Mouse (Mus musculus): ENCODE measurements at regions not wholly inside any gene's neighbourhood (a gene's known extent, or its start where the extent isn't known, plus 50 kb on each side); places are given as distances from the start of the nearest gene placed in this dataset.
A peak's percentile ranks its signal among the peaks of the same experiment; 100 is the strongest.

DNA sequence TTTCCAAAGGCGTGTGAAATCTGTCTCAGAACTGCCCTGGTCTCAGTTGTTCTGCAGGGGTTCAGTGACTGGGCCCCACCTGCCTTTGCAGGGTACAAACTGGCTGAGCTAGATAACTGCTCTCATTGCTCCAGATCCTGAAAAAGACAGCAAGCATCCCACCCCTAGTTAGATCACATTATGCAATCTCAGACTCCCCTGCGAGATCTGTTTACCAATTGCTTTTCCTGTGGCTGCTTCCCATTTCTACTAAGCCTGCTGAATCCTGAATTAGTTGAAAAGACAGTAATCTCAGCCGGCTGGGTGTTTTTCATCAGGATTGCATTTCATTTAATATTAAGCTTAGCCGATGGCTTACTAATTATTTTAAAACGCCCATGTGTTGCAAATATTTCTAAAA lies 531.2 kb upstream of the Gm19410 start:
- no peak for DNase-seq (ENCODE audit: low spot score)

DNA sequence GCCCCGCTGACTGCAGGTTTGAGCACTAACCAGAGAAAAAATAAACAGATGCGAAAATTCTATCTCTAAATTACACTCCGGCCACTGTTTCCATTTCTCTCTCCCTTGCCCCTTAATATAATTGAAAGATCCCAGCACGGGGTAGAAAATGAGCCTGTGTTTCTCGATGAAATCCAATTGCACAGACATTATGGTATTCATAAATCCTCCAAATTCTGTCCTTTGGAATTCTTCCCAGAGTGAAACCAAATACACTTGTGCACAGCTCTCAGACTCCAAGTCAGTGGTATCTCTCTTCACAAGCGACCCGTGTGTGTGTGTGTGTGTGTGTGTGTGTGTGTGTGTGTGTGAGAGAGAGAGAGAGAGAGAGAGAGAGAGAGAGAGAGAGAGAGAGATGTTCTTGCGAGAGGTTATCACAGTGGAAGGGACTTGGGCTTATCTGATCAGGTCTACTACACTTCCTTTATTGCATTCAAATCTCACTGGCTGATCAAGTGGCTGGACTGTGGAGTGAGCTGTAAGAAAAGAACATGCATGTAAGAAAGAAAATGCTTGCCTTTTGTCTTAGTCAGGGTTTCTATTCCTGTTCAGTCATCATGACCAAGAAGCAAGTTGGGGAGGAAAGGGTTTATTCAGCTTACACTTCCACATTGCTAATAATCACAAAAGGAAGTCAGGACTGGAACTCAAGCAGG lies 529.6 kb upstream of the Gm19410 start:
- DNase-seq (ENCODE audit: low spot score), result no peak

DNA sequence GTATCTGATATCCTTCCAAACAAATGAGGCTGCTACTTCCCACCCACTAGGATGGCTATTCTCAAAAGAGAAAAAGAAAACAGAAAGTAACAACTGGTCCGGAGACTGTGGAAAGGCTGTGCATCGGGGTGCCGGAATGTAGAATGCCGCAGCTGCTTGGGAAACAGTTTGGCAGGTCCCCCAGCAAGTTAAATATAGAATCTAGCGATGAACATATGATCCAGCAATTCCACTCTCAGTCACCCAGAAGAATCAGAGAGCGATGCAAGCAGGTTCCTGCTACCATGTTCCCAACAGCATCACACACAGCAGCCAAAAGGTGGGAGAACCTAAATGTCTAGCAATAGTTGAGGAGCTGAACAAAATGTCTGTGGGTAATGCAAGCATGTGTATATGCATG lies 528.3 kb upstream of the Gm19410 start:
- DNase-seq (ENCODE audit: low spot score), result no peak

DNA sequence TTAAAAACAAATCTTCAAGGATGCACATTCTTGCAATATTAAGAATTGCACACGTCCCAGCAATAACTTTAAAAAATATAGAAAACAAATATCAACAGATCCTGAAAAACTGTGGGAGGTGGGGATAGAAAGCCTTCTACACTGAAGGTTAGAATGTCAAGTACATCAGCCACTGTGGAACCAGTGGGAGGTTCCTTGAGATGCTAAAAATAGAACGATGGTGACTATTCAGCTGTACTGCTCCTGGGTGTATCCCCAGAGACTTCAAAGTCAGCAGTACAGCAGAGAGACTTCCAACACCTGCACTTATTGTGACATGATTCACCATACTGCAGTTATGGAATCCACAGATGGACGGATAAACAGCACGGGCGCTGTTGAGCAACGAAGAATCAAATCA lies 524.7 kb upstream of the Gm19410 start:
- no peak for DNase-seq (ENCODE audit: low spot score)

DNA sequence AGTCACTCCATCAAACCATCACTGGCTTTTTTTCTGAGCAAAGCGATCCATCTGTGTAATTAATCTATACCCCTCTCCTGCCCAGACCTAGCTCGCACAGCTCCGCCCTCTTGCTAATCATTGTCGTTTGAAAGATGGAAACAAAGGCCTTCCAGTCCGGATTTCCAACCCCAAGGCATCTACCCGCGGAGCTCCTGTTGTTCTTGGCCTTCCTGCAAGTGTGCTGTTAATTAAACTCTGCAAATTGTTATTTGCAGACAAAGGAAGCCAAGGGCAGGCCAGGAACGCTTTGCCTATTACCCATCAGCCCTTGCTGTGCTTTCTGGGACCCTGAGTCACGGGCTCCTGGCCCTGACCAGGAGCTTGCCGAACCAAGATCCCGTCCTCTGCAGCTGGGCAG lies 522.0 kb upstream of the Gm19410 start:
- DNase-seq (ENCODE audit: low spot score), result no peak

DNA sequence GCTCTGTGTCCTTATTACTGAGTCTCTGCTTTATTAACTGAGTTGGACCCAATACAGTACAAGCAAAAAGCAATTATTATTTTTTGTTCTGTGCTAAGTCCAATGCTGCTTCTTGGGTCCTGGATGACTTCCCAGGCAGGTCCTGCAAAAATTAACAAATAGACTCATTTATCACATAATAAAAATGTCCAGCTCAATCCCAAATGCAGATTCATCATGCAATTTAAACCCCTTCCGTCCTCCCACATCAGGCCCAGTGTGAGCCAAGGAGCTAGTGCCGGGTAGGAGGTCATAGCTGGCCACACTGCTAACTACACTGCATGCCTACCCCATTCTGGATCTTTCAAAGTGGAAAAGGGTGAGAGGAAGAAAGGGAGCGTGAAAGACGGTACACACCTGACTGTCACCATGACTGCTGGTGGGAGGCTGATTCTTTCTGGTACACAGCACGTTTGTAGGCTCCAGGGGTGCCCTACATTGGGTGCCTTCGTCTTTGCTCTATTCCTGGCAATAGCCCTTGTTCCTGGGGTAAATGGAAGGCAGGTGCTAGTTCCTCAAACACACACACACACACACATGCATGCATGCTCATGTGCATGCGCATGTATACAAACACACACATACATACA lies 515.7 kb upstream of the Gm19410 start:
- DNase-seq (ENCODE audit: low spot score), result peak; percentile 52

DNA sequence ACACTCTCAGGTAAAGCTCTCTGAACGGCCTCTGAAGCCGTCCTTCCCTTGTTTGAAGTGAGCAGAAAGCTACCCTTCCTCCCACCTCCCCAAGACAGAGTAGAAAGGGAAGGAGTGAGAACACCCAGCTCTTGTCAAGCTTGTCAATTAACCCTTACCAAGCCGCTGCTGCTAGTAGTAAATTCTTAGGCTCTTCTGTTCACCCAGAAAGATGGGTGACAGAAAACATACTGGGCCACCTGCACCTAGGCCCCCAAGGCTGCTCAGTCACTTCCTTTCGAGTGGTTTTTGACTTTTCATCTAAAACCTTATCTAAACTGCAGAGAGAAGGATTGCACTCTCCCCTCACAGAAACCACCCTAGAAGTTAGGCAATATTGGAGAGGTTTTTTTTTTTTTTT lies 514.9 kb upstream of the Gm19410 start:
- DNase-seq (ENCODE audit: low spot score), result peak; percentile 91

DNA sequence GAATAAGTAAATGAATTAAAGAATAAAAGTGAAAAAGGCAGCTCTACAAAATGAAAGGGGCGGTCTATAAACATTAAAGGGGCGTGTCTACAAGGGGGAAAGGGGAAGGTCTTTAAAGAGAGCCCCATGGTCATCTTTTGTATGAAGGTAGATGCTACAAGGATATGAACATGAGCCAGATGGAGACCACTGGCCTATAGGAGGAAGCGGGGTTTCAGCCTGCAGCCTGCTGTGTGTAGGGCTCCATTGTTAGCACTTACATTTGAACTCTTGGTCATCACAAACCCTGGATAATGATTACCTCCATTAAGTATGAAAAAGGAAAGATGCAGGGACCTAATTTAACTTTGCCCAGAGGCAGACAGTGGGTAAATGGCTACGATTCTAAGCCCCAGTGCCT lies 511.6 kb upstream of the Gm19410 start:
- no peak for DNase-seq (ENCODE audit: low spot score)

DNA sequence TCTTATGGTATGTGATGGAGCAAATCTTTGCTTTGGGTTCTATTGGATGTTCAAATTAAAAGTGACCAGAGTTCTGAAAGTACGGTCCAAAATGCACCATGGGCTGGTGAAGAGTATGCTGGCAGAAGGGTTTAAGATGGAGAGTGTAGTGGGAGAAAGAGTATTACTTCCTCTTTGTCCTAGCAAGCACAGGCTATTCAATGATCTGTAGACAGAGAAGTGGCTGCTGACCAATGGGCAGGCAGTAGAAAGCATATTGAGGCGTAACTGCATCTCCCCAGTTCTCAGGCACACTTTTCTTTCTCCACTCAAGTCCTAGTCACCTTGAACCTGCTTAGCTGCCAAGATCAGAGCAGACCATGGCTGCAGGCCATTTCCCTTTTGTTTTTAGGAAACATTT lies 510.3 kb upstream of the Gm19410 start:
- DNase-seq (ENCODE audit: low spot score), result no peak

DNA sequence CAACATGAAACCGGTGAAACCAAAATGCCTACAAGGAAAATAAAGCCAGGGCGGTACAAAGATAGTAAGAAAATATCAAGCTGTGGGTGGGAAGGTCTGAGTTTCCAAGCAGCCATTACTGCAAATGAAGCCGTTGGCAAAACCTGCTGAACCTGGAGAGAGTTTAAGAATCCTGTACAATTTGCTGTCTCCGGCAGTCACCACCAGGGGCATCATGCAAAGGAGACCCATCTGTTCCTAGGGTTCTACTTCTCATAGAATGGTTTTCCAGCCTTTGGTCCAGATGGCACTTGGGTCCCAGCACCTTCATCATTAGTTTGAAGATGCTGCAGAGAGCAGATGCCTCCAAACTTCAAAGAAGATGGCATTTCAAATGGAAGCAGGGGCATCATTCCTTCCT lies 508.6 kb upstream of the Gm19410 start:
- peak; percentile 58 for DNase-seq (ENCODE audit: low spot score)

DNA sequence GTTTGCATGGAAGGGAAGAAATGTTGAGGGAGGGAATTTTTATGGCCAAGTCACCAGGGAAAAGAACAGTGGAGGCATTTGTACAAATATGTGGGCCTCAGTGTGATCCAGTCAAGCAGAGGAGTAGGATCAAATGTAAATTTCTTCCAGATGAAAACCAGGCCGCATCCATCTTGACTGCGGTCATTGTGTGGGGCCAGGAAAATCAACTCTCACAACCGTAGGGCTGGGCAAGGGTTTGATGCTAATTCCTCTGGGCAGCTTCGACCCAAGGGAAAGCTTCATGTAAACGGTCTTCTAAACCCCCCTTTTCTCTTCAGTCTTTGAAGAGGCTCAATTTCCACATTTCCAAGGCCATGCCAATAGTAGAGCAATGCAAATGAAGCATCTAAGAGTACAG lies 497.4 kb upstream of the Gm19410 start:
- DNase-seq (ENCODE audit: low spot score), result no peak

DNA sequence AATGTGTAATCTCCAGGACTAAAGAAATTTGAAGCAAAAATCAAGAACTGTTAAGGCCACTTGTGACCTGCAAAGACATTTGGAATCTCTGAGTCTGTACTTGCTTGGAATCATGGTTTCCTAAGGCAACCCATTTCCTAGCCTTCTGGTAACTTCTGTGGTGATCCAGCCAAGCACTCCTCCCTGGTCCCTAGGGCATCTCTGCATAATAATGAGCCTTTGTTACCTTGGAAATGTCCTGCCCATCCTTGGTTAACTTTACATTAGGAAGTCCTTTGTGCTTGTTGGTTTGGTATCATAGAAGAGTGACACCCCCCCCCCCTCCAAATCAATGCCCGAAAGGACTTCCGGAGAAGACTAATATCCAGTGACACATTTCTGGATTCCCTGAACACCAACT lies 496.6 kb upstream of the Gm19410 start:
- no peak for DNase-seq (ENCODE audit: low spot score)

DNA sequence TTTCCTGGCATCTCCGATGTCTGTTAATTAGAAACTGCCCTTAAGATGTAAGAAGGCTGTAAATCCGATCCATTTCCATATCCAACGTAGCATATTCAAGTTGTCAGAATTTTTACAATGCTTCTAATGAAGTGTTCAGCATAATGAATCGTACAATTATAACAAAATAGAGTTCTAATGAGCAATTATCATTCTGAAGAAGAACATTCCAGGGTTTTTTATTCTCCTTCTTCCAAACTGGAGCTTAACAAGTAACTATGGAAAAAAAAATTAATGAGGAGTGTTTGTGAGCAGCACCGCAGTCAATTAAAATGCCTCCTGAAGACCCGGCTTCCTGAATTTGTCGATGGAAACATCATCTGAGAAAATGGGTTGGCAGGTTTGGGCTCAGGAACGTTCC lies 489.6 kb upstream of the Gm19410 start:
- no peak for DNase-seq (ENCODE audit: low spot score)

DNA sequence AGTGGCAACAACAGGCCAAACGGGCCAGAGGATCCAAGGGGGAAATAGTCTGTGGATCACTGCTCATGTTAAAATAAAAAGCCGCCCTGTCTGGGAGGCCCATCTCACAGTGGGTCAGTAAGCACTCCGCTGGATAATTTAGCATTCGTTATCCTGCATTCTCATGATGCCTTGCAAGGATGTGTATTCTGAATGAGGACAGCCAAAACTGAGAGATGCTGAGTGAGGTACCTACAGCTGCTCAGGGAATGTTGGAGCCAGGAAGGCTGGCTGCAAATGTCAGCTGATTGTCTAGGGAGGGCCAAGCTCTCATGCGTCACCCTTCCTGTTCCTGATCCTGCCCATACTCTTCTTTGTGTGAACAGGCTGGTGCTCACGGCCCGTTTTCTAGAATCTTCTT lies 489.1 kb upstream of the Gm19410 start:
- DNase-seq (ENCODE audit: low spot score), result no peak

DNA sequence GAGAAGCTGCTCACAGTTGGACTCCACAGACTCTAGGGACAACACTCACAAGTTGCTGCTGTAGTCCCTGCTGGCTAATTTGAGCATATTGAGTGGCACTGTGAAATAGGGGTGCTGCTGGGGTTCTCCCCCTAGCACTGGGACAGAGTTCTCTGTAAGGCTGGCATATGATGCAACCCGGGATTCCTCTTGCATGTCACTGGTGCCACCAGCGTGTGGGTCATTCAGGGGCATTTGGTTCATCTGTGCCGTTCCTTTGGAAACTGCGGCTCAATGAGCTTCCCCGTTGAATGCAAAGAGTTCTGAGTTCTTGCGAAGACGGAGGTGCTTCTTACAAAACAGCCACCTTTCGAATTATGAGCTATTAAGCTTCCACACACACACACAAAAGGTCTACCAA lies 486.6 kb upstream of the Gm19410 start:
- no peak for DNase-seq (ENCODE audit: low spot score)

DNA sequence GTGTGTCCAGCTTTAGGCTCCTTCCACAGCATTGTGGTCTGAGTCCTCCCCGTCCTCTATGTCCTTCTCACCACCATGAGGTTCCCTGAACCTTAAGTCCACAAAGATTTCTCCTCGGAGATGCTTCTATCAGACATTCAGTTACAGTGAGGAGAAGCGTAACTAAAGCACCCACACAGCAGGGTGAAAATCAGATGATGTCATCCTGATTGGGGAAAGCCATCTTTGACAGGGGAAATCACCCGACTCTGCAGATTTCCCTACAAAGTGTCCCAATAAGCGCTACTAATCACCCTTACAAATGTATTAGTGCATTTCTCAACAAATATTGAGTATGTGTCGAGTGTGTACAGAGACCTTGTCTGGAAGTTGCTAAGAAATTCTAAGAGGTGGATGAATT lies 484.8 kb upstream of the Gm19410 start:
- DNase-seq (ENCODE audit: low spot score), result no peak

DNA sequence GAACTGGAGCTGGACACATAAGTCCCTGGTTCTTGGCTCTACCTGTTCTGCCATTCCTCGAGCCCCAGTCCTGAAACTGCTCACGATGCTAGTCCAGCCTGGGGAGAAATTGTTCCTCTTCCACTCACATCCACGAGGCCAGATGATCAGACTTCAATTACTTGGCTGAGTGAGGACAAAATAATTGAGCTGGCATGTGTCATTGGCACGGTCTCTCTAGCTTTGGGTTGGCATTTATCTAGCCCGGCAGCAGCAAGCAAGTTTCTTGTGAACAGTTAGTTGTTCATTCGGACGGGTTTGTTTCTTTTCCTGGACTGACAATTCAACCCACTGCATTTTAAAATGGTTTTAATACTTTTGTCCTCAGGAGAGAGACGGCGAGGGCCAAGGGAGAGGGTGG lies 482.2 kb upstream of the Gm19410 start:
- DNase-seq (ENCODE audit: low spot score), result no peak

DNA sequence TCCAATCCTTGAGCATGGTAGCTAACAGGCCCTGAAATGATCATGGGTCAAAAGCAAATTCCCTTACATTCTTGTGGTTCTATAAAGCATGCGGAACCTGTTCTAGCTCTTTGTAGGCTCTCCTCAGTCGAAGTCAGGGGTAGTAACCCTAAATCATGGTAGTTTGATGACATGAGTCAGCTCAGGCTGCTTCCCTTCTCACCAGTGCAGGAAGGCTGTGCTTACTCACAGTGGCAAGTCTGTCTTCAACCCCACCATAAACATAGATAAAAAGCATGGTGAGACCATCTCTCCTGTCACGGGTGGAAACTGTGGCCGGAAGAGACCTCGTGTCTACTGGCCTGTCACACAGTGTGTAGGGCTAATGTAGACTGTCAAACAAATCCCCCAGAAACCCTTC lies 476.6 kb upstream of the Gm19410 start:
- DNase-seq (ENCODE audit: low spot score), result no peak

DNA sequence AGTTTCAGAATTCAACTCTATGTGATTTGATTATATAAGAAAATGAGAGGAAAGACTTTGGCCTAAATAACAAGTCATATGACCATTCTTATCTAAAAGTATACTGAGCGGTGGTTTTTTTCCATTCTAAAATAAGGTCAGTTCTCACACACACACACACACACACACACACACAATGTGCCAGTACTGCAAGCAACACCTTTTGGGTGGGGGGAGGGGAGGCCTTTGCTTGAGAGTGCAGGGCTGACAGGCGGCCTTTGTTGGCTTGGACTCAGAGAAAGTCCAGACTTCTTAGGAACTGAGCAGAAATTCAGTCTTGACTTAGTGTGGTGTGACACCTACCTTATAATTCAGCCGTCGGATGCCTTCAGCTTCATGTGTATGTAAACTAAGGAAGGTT lies 475.6 kb upstream of the Gm19410 start:
- DNase-seq (ENCODE audit: low spot score), result no peak

DNA sequence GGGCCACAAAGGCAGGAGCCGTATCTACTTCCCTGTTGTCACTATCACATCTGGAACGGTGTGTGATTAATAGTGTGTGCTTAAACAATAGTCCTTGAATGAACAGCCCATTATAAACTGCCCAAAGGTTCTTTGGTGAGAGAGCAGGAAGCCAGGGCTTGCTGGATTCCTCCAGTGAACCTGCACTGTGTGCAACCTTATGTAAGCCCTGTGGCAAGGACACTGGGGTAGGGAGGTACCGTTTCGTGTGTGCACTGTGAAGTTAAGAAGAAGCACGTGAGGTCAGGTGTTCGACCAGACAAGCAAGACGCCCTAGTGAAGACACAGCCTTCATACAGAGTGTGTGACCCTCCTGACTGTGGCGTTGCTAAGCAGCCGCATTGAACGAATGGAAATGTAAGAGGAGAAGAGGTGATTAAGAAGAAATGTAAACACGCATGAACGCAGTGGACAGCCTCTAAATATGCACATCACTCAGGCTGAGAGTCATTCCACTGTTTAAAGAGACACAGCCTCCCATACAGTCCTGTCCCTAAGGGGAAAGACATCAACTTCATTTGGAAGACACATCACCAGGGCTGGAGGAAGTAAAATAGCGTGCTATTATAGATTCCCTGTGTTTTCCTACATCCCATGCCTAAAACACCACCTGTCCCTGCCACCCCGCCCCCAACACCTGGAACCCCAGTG lies 472.0 kb upstream of the Gm19410 start:
- no peak for DNase-seq (ENCODE audit: low spot score)

DNA sequence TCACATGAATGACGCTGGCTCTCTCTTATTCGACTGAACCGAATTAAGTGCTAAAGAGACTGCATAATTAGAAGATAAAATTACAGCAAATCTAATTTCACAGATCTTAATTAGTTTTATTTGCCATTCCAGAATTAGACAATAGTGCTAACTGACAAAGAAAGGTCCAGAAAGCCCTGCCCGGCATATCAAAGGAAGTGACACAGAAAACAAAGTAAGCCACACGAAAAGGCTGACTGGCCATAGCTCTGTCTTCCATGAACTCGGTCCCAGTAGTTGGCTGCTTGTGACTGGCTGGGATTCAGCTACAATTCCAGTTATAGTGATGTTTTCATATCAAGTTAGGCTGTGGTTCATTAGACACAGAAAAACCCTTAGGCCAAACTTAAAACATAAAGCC lies 468.7 kb upstream of the Gm19410 start:
- DNase-seq (ENCODE audit: low spot score), result no peak

DNA sequence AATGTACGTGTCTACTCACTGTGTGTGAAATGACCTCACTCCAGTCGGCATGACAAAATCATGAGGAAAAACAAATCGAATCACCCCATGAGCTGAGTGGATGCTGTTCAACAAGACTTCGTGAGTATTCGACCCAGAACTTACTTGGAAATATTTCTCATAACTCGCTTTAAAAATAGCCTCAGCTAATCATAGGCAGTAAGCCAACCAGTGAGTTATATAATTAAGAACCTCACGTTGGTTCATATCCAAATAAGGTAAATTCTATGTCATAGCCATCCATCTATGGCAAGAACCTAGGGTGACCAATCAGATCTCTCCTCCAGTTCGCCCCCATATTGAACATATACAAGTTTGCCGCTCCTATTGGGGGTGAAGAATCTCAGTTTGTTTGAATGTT lies 466.5 kb upstream of the Gm19410 start:
- DNase-seq (ENCODE audit: low spot score), result no peak

DNA sequence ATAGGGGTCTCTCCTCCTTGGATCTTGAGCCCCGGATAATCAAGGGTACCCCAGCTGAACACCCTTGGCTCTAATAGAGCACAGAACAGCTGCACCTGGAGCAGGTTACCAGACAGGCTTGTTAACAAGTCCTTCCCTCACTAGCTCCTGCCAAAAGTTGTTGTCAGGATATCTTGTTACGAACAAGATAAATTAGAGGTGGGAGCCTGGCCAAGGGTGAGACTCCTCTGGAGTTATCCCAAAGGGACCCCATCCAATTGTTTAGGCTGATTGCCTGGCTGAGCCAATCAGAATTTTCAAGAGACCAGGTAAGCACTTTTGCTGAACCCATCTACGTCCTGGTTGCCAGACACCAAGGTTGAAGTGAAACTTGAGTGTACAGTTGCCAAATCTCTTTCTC lies 465.2 kb upstream of the Gm19410 start:
- DNase-seq (ENCODE audit: low spot score), result no peak
